Mouse (Mus musculus) bone marrow, adult 2 months (tissue): ENCODE data around the gene Tmeff2.

Experiments
- CTCF ChIP-seq: fragments of 200-500 bp; IDR thresholded peaks from 2 replicates; pipeline ENCODE4 v1.5.1; 2011; ENCODE audit warnings: low read length, control low read depth; ENCODE audit not compliant: control insufficient read depth, insufficient read depth
- POLR2A ChIP-seq: fragments of 200-500 bp; IDR thresholded peaks from 2 replicates; pipeline ENCODE4 v1.6.1; 2011; ENCODE audit warnings: low read depth, mild to moderate bottlenecking, control low read depth, low read length, borderline replicate concordance; ENCODE audit not compliant: control insufficient read depth

GRCm38 (mm10) chr1:51225156-51225555 lies 324.7 kb downstream of the Tmeff2 start:
- TF ChIP-seq POLR2A (no peak), CTCF (no peak)
